Mouse (Mus musculus) cortical plate, adult 2 months (tissue): Measurements from ENCODE around the gene Gpr33. TPM values are rescaled to one million over a fixed set of nuclear protein-coding genes. Genes with fewer than 3 reads are reported as not detected.

Source experiments
- H3K27ac ChIP-seq: fragments of 200-500 bp; 2 replicates; pipeline ENCODE4 v1.5.1; 2012; ENCODE audit warnings: low read length, control low read depth, inconsistent platforms; ENCODE audit not compliant: insufficient read depth
- H3K4me1 ChIP-seq: fragments of 200-500 bp; 2 replicates; pipeline ENCODE4 v1.6.1; 2011; ENCODE audit warnings: low read length; ENCODE audit not compliant: control insufficient read depth, insufficient read depth
- H3K4me3 ChIP-seq: fragments of 200-500 bp; 2 replicates; pipeline ENCODE4 v1.5.1; 2011; ENCODE audit warnings: mild to moderate bottlenecking, low read length, control low read depth; ENCODE audit not compliant: insufficient read depth
- CTCF ChIP-seq: fragments of 200-500 bp; IDR thresholded peaks from 2 replicates; pipeline ENCODE4 v1.5.1; 2011; ENCODE audit warnings: mild to moderate bottlenecking, control low read depth, low read length; ENCODE audit not compliant: insufficient read depth; ENCODE audit errors: extremely low read depth
- POLR2A ChIP-seq: fragments of 200-500 bp; IDR thresholded peaks from 2 replicates; pipeline ENCODE4 v1.6.1; 2011; ENCODE audit warnings: mild to moderate bottlenecking, low read length, control low read depth; ENCODE audit not compliant: insufficient read depth; ENCODE audit errors: extremely low read depth
- polyA plus RNA-seq: library from polyadenylated mRNA; depleted of rRNA; stranded (reverse); fragments of >200 nt; gene quantifications from 2 replicates; pipeline ENCODE4 v1.2.3, GENCODE M21; 2012

The Gpr33 gene
- polyA plus RNA-seq, 1 experiment: not detected

GRCm38 (mm10) chr12:52012159-52012558, 15.7 kb downstream of the Gpr33 start:
- TF ChIP-seq POLR2A: no peak
- TF ChIP-seq CTCF: no peak
- H3K4me1 ChIP-seq: no peaks in the 10 kb centered on the region; the same call in 1 of the 2 replicates

DNA sequence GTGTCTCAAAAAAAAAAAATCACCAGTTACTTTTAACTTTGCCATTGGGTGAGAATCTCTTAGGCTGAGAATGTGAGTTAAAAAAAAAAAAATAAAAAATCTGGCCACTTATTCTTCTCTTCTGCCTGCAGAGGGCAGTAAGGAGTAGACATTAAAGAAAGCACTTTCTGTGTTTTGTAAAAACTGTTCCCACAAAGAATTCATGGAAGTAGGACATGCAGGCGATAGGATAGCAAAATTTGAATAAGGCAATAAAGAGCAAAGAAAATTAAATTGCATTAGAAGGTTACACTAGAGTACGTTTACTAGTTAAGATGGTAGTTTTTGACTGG, 17.3 kb downstream of the Gpr33 start:
- TF ChIP-seq POLR2A (no peak), CTCF (no peak)
- Histone ChIP-seq H3K4me3 (peak overlapping the region; percentile 34), H3K4me1 (no peaks in the 10 kb centered on the region; the same call in 1 of the 2 replicates), H3K27ac (no peak overlapping the region)

More at GRCm38 (mm10) chr12:52012159-52012558, 15.7 kb downstream of the Gpr33 start:
- no peak overlapping the region for H3K27ac ChIP-seq
- H3K4me3 ChIP-seq: no peak overlapping the region

DNA sequence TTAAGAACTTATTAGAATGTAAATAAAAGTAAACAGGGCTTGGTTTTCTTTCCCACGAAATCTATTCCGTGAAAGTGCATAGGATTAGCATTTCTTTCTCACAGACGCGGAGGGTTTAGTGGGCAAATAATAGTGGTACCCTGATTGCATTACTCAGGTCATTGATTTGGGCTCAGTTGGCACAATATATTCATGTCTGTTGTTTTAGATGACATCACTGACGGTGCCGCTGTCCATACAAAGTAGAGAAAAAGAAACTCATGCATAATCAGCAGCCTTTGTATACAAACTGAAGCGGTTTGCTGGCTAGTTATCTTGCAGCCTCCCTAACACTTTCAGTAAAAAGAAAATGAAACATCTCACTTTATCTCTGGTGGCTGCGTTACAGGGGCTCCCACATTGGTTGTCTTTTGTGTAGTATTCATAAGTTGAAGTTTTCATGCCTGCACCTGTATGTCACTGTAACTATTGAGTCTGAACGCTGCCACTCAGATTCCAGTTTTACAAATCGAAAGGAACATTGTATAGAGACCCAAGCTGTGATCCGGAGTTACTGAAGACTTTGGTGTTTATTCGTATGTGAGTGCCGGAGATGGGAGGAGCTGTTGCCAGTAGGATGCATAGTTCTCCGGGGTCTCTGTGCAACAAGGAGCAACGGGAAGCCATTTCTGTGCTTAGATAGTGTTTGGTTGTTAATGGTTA, 17.8 kb downstream of the Gpr33 start:
- Histone ChIP-seq H3K27ac (no peak overlapping the region), H3K4me1 (no peaks in the 10 kb centered on the region; the same call in 1 of the 2 replicates), H3K4me3 (peak overlapping the region; percentile 34)
- no peak for TF ChIP-seq POLR2A
- TF ChIP-seq CTCF: no peak

- peak overlapping the region; percentile 92 for H3K4me3 ChIP-seq
- no peaks in the 10 kb centered on the region; the same call in 1 of the 2 replicates for H3K4me1 ChIP-seq
- no peak overlapping the region for H3K27ac ChIP-seq
- TF ChIP-seq CTCF (no peak), POLR2A (no peak)
Observed at GRCm38 (mm10) chr12:52006633-52006994, 21.2 kb downstream of the Gpr33 start.

DNA sequence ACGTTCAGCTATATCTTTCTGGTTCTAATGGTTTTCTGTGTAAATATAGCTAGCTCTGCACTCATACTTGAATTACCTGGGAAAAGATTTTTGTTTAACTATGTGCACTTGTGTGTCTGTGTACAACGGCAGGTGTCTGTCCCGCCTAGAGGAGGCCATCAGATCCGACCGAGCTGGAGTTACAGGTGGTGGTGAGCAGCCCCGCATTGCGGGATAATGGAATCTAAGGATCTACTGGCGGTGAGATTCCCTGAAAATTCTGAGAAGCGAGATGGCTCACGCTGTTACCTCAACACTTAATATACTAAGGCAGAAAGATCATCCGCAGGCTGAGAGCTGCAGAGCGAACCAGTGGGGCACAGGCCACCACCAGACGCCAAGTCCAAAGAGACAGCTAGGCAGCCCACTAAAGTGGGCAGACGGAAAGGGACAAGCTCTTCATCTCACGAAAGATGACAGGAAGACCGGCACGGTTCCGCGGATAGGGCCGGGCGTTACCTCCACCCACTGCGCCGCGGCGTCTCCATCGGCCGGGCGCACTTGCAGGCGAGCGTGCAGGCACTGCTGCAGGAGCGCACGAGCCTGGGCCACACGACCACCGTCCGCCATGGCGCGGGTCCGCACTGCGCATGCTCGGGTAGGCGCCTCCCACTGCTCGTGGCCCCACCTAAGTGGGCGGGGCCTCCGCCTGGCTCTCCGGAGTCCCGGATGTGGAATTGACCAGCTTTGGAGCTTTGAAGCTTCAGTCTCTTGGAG, 21.8 kb downstream of the Gpr33 start, which contains the start of gene Dtd2:
Gene Dtd2, minus strand, starts transcription at position 625 of the 756 bp plus-strand sequence.
- Histone ChIP-seq H3K27ac (peak within 1 kb of the TSS; percentile 31; the same call in 1 of the 2 replicates), H3K4me1 (no peaks in the 10 kb centered on the region; the same call in 1 of the 2 replicates), H3K4me3 (peak within 1 kb of the TSS; percentile 92)
- TF ChIP-seq CTCF: no peak
- TF ChIP-seq POLR2A: peak; percentile 98

DNA sequence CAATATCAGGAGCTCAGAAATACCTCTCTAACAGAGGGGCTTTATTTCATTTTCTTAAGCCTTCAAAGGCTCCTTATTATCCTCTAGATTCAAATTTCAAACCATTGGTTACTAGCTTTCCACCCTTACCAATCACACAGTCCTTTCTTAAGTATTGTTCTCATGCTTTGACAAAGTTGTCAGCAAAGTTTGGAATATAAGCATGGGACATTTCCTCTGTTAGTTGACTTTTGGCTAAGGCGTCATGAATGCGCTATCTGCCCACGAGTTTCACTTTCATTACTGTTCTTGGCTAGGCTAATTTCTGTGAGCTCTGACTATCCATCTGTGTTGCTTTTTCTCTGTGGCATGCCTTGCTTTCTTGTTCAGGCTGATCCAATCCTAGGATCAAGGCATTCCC, 25.1 kb downstream of the Gpr33 start:
- no peak overlapping the region for H3K4me3 ChIP-seq
- TF ChIP-seq POLR2A: no peak
- no peak for TF ChIP-seq CTCF
- no peaks in the 10 kb centered on the region for H3K4me1 ChIP-seq
- H3K27ac ChIP-seq: no peak overlapping the region

DNA sequence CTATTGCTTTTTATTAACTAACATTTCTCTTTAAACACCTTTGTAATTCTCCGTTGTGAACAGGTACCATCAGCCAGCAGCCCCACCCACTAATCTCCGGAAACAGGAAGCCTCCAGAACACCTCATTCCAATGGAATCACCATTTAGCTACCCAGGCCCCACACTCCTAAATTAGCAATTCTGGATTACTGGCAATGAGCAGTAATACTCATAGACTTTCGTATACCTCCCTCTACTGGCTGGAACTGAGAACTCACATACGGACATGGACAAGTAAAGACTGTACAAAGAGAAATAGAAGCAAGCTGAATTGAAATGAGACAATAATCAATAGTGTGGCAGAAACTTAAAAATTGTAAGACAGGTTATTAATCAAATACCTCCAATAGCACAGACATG, 26.3 kb downstream of the Gpr33 start:
- TF ChIP-seq POLR2A (no peak), CTCF (peak; percentile 26; the same call in 1 of the 2 replicates)
- H3K27ac ChIP-seq: no peak overlapping the region
- no peaks in the 10 kb centered on the region for H3K4me1 ChIP-seq
- H3K4me3 ChIP-seq: no peak overlapping the region

GRCm38 (mm10) chr12:51998366-51998932, 29.4 kb downstream of the Gpr33 start:
- TF ChIP-seq POLR2A (no peak), CTCF (no peak)

DNA sequence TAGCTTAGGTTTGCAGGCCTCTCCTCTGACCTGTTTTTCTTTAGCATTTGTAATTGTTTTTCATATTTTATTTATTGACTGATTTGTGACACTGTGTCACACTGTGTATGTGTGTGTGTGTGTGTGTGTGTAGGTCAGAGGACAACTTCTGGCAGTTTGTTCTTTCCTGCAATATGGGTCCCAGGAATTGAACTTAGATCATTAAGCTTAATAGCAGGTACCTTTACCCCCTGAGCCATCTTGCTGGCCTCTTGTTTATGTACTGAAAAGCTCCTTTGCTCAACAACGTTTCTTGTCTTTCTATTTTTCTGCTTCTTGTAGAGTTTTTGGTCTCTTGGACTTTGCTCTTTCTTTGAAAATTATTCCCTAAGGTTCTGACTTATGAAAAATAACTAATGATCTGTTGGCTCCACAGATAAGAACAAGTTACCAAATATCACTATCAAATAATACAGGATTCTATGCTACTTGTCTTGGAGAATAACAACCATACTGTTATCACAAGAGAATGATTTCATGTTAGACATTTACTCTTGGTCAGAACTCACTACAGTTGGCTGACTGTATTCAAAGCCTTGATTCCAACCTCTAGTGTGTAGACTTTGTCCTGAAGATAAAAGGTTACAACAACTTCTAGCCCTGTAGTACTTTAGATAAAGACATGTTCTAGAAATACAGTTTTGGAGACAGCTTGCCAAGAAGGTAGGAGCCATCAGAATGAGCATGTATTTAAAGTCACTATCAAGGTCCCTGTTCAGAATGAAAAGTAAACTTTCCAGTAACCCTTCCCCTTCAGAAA, 31.9 kb downstream of the Gpr33 start:
- Histone ChIP-seq H3K27ac (no peak overlapping the region), H3K4me3 (no peak overlapping the region), H3K4me1 (no peaks in the 10 kb centered on the region)
- TF ChIP-seq CTCF: no peak
- no peak for TF ChIP-seq POLR2A

More at GRCm38 (mm10) chr12:51998366-51998932, 29.4 kb downstream of the Gpr33 start:
- Histone ChIP-seq H3K4me3 (no peak overlapping the region), H3K27ac (no peak overlapping the region), H3K4me1 (no peaks in the 10 kb centered on the region)
